Mouse (Mus musculus): Measurements from ENCODE around the gene Arid3b.

Gene Arid3b

GRCm38 (mm10) chr9:57829812-57830557, 6.6 kb downstream of the Arid3b start:
- peak; percentile 39 for DNase-seq (ENCODE audit: extremely low spot score)

DNA sequence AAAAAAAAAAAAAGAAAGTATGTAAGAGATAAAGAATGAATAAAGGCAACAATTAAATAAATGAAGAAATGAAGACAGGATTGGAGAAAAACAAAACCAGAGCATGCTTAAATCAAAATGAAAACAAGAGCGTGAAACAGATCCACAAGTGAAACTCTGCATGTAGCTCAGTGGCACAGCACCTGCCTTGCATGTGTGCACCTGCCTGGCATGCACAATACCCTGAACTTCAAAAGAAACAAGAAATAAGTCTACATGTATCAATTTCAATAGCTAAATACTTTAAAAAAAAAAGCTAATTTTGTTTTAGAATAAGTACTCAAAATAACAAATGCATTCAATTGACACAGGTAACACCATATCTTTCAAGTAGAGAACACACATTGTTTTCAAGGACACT, 13.2 kb downstream of the Arid3b start:
- no peak for DNase-seq (ENCODE audit: extremely low spot score)

GRCm38 (mm10) chr9:57822812-57823211, 13.8 kb downstream of the Arid3b start:
- DNase-seq (ENCODE audit: extremely low spot score): no peak

GRCm38 (mm10) chr9:57820186-57821080, 16.2 kb downstream of the Arid3b start:
- peak; percentile 47 for DNase-seq (ENCODE audit: extremely low spot score)

- peak; percentile 59 for DNase-seq (ENCODE audit: extremely low spot score)
These were observed 19.3 kb downstream of the Arid3b start for GRCm38 (mm10) chr9:57817220-57817667.

DNA sequence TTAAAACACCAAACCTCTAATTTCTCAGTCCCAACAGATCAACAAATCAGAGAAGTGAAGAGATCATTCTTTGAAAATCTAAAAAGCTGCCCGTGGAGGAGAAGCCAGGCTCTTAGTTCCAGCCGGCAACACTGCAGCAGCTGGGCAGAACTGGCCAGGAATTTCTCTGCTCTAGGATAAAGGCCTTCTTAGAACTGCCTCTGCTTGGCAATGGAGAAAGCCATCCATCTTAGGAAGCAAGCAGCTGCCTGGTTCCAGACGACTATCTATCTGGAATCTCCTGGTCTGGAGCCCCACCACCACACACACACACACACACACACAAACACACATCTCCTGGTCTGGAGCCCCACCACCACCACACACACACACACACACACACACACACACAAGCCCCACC, 21.7 kb downstream of the Arid3b start:
- peak; percentile 41 for DNase-seq (ENCODE audit: extremely low spot score)

GRCm38 (mm10) chr9:57814014-57814413, 22.6 kb downstream of the Arid3b start:
- peak; percentile 19 for DNase-seq (ENCODE audit: extremely low spot score)

GRCm38 (mm10) chr9:57811793-57812733, 24.5 kb downstream of the Arid3b start:
- peak; percentile 59 for DNase-seq (ENCODE audit: extremely low spot score)

DNA sequence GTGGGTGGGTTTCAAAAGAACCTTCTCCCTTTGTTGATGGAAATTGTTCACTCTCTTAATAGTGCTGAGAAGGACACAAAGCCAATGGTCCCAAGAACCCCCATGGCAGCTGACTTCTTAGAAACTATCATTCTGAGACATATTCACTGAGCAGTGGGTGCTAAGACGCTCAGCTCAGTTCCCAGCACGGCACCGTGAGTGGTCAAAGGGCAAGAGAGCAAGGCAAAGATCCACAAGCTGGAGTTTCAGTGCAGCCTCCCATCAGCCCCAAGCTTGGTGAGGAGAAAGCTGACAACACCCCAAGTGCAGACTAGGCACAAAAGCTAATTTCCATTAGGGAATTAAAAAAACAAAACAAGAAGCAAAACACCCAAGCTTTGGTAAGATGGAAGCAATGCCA, 25.9 kb downstream of the Arid3b start:
- DNase-seq (ENCODE audit: extremely low spot score): no peak

- DNase-seq (ENCODE audit: extremely low spot score): no peak
These were observed 27.8 kb downstream of the Arid3b start for GRCm38 (mm10) chr9:57808771-57809310.

- DNase-seq (ENCODE audit: extremely low spot score): peak; percentile 47
These were observed 29.4 kb downstream of the Arid3b start for GRCm38 (mm10) chr9:57807174-57807651.

- DNase-seq (ENCODE audit: extremely low spot score): no peak
These were observed 30.5 kb downstream of the Arid3b start for GRCm38 (mm10) chr9:57806066-57806481.

DNA sequence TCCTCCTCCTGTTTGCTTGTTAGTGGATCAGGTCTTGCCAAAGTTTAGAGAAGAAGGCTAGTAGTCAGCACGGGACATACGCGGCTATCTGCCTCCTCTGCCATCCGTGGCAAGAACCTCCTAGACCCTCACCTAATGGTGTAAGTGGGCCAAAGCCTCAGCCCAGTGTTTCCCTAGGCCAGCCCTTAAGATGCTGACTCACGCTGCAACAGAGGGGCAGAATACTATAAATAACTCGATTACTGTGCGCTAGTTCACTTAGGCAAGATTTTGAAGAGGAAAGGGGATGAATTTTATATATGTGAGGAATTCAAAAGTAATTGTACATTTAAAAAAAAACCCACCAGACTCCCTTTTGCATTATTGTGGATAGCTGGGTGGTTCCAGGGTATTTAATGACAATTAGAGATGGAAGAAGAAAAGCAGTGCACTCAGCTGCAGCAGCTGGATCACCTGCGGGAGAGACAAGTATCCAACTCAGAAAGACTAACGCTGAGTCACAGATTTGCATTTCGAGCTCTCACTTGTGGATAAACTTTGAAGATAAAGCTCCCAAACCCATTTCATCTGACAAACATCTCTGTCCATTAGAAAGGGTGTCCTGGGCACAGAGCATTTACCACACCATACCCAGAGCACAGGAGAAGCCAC, 31.4 kb downstream of the Arid3b start:
- DNase-seq (ENCODE audit: extremely low spot score): no peak

DNA sequence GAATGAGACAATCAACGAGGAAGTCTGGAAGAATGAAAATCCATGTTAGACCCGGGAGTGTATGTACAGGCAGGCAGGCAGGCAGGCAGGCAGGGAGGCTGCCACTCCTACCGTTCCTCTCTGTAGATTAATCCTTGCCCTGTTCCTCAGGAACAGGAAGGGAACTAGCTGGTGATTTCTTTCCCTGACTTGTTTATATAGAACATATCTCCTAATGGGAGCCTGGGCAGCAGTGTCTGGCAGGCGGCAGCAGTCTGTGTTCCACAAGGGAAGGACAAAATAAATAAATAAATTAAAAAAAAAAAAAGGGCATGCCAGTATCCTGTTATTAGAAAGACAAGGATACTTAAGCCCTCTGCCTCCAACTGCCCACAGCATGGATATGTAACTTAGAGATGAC, 32.8 kb downstream of the Arid3b start:
- no peak for DNase-seq (ENCODE audit: extremely low spot score)

GRCm38 (mm10) chr9:57803047-57803446, 33.5 kb downstream of the Arid3b start:
- DNase-seq (ENCODE audit: extremely low spot score): no peak

- no peak for DNase-seq (ENCODE audit: extremely low spot score)
These were observed 36.1 kb downstream of the Arid3b start for GRCm38 (mm10) chr9:57800325-57800975.

- peak; percentile 85 for DNase-seq (ENCODE audit: extremely low spot score)
These were observed 37.8 kb downstream of the Arid3b start for GRCm38 (mm10) chr9:57798725-57799253.

DNA sequence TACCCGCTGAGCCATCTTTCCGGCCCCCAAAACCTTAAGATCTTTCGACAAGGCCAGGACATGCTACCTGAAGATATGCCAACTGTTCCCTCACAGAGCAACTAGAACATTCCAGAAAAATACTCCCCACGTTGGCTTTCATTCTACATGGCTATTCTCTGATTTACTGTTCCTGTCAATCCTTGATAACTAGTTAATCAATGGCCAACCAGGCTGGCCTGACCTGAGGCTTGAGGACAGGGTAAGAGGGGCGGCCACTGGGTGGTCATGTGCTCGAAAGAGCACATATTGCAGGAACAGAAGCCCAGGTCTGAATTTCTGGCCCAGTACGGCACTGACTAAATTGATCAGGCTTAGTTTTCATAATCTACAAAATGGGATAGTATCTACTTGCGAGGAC, 39.1 kb downstream of the Arid3b start:
- DNase-seq (ENCODE audit: extremely low spot score): no peak

GRCm38 (mm10) chr9:57789733-57790132, 46.9 kb downstream of the Arid3b start:
- no peak for DNase-seq (ENCODE audit: extremely low spot score)

GRCm38 (mm10) chr9:57782656-57783055, 53.9 kb downstream of the Arid3b start:
- DNase-seq (ENCODE audit: extremely low spot score): no peak
